Mouse (Mus musculus) liver, embryonic 16.5 days (tissue): ENCODE data around the gene Kcnk10. TPM values are rescaled to one million over a fixed set of nuclear protein-coding genes. Genes with fewer than 3 reads are reported as not detected.

Source experiments
- ATAC-seq: fragments of 200-750 bp; cut with Nextera tagmentation; 2 replicates; pipeline ENCODE4 v1.8.0; 2017; ENCODE audit warnings: low read depth, mild to moderate bottlenecking, moderate number of reproducible peaks, moderate library complexity
- H3K27ac ChIP-seq: fragments of 300-500 bp; sonication (generic); 2 replicates; pipeline ENCODE4 v1.5.1; 2014; ENCODE audit warnings: mild to moderate bottlenecking, low read length
- H3K27me3 ChIP-seq: fragments of 300-500 bp; sonication (generic); 2 replicates; pipeline ENCODE4 v1.6.1; 2014; ENCODE audit warnings: low read depth, low read length, mixed read lengths; ENCODE audit not compliant: control insufficient read depth, insufficient read depth
- H3K36me3 ChIP-seq: fragments of 300-500 bp; sonication (generic); 2 replicates; pipeline ENCODE4 v1.6.1; 2014; ENCODE audit warnings: mild to moderate bottlenecking; ENCODE audit not compliant: control insufficient read depth, insufficient read depth
- H3K4me1 ChIP-seq: fragments of 300-500 bp; sonication (generic); 2 replicates; pipeline ENCODE4 v1.6.1; 2014; ENCODE audit warnings: low read depth, low read length, mixed read lengths; ENCODE audit not compliant: control insufficient read depth
- H3K4me2 ChIP-seq: fragments of 300-500 bp; sonication (generic); 2 replicates; pipeline ENCODE4 v1.6.1; 2014; ENCODE audit warnings: low read depth, low read length, mixed read lengths
- H3K4me3 ChIP-seq: fragments of 300-500 bp; sonication (generic); 2 replicates; pipeline ENCODE4 v1.5.1; 2014; ENCODE audit warnings: low read depth, mild to moderate bottlenecking, low read length
- H3K9ac ChIP-seq: fragments of 300-500 bp; sonication (generic); 2 replicates; pipeline ENCODE4 v1.6.1; 2014; ENCODE audit warnings: low read depth, low read length
- H3K9me3 ChIP-seq: fragments of 300-500 bp; sonication (generic); replicated peaks from 2 replicates; pipeline ENCODE4 v1.6.1; 2016; ENCODE audit warnings: low read length; ENCODE audit not compliant: control insufficient read depth
- WGBS: fragments of 180-500 bp; shearing (Covaris S2); extraction: QIAGEN DNeasy Blood & Tissue Kit; methylation state at CpG from one replicate; pipeline ENCODE4 v1.1.7; 2014; ENCODE audit not compliant: insufficient replicate concordance; 5-methylcytosine and 5-hydroxymethylcytosine counted together
- polyA plus RNA-seq: library from polyadenylated mRNA; unstranded; fragments of >200 nt; fragmentation: Nextera tagmentation; extraction: Ambion mirVana; gene quantifications from 2 replicates; pipeline ENCODE4 v1.2.1, GENCODE M21; 2015

Kcnk10 gene
- polyA plus RNA-seq, 1 experiment from 2014 or later, result not detected

- Histone ChIP-seq H3K36me3 (no peaks in the 10 kb centered on the region), H3K9ac (no peak overlapping the region), H3K4me1 (no peaks in the 10 kb centered on the region), H3K4me2 (peak overlapping the region; percentile 59), H3K27ac (no peak overlapping the region), H3K4me3 (peak overlapping the region; percentile 50), H3K9me3 (no peaks in the 10 kb centered on the region), H3K27me3 (peaks cover 58% of the 10 kb centered on the region)
- 0 out of 2 replicates have a peak, but pooled peaks have one; percentile 9 for ATAC-seq
- whole genome bisulfite sequencing, result under 1% methylated on average over 83 of the region's 84 CpGs
Observed at GRCm38 (mm10) chr12:98574353-98575194, 3.5 kb downstream of the Kcnk10 start.

DNA sequence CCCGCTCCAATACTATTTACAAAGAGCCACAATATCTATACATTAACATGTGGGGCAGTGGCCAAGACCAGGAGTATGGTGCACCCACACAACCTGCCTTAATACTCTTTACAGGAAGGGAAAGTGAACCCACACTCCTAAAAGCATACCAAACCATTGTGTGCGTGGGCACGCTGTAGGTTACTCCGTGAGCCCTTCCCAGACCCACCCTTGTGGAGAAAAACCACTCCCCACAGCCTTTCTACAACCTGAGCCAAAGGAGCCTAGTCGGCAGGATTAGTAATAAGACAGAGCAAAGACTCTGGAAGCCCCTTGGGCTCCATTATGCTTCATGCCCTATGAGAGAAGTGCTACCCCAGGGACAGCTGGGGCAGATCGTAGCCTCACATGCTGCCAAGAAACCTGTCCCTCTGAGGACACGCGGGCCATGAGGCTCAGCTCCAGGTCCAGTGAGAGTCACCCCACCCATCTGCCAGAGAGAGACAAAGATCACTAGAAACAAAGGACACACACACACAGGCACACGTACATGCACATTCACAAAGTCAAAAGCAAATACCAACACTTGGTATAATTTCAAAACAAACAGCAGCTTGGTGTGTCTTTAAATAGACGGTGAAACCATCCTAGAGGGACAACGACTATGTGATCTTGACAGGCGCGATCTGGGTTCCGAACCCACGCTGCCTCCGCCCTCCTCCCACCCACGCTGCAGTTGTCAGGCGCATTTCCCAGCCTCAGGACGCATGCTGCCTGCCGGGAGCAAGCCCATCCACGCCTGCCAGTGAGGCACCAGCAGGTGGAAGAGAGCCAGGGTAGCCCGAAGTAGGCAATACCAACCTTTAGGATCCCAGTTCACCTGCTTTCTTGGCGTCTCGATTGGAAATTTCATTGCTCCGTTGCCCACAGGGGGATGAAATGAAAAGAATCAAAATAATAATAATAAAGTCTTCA, 4.5 kb downstream of the Kcnk10 start:
- H3K36me3 ChIP-seq, result no peaks in the 10 kb centered on the region
- H3K4me3 ChIP-seq, result no peak overlapping the region
- no peak for ATAC-seq
- H3K9ac ChIP-seq, result no peak overlapping the region
- no peaks in the 10 kb centered on the region for H3K9me3 ChIP-seq
- H3K4me1 ChIP-seq, result no peaks in the 10 kb centered on the region
- H3K4me2 ChIP-seq, result no peak overlapping the region
- no peak overlapping the region for H3K27ac ChIP-seq
- WGBS, result 19% methylated on average over 25 of the region's 25 CpGs
- H3K27me3 ChIP-seq, result peaks cover 55% of the 10 kb centered on the region

- no peaks in the 10 kb centered on the region for H3K9me3 ChIP-seq
- no peak for ATAC-seq
- no peak overlapping the region for H3K4me2 ChIP-seq
- no peaks in the 10 kb centered on the region for H3K4me1 ChIP-seq
- H3K9ac ChIP-seq, result no peak overlapping the region
- no peak overlapping the region for H3K4me3 ChIP-seq
- no peak overlapping the region for H3K27ac ChIP-seq
- WGBS, result 27% methylated on average over 8 of the region's 8 CpGs
- H3K27me3 ChIP-seq, result peaks cover 44% of the 10 kb centered on the region
- H3K36me3 ChIP-seq, result no peaks in the 10 kb centered on the region
Observed at GRCm38 (mm10) chr12:98571896-98572680, 6.0 kb downstream of the Kcnk10 start.

GRCm38 (mm10) chr12:98569380-98569779, 8.7 kb downstream of the Kcnk10 start:
- H3K27ac ChIP-seq, result no peak overlapping the region
- 32% methylated on average over 6 of the region's 6 CpGs for whole genome bisulfite sequencing
- H3K4me2 ChIP-seq, result no peak overlapping the region
- no peaks in the 10 kb centered on the region for H3K9me3 ChIP-seq
- ATAC-seq, result no peak
- no peak overlapping the region for H3K9ac ChIP-seq
- H3K4me3 ChIP-seq, result no peak overlapping the region
- H3K27me3 ChIP-seq, result peaks cover 17% of the 10 kb centered on the region
- no peaks in the 10 kb centered on the region for H3K36me3 ChIP-seq
- H3K4me1 ChIP-seq, result no peaks in the 10 kb centered on the region

DNA sequence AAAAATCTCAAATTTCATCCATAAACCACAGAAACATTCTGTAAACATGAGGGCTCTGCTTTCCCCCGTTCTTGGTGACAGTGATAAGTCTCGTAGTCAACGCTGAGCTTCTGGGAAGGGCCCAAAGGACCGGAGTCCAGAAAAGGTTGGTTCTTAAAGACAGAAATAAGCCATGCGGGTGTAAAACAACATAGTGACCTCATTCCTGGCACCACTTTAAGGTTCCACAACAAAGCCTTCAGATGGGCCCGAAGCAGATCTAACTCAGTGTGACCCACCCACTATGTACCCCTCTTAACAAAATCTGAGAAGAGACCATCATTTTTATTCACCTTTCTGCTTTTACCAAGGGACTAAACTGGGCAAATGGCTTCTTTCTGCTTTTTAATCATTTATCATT, 10.2 kb downstream of the Kcnk10 start:
- Histone ChIP-seq H3K27me3 (peaks cover 5% of the 10 kb centered on the region), H3K9me3 (no peaks in the 10 kb centered on the region), H3K9ac (no peak overlapping the region), H3K4me1 (no peaks in the 10 kb centered on the region), H3K36me3 (no peaks in the 10 kb centered on the region), H3K27ac (no peak overlapping the region), H3K4me2 (no peak overlapping the region), H3K4me3 (no peak overlapping the region)
- no peak for ATAC-seq
- 71% methylated on average over 6 of the region's 6 CpGs for WGBS

DNA sequence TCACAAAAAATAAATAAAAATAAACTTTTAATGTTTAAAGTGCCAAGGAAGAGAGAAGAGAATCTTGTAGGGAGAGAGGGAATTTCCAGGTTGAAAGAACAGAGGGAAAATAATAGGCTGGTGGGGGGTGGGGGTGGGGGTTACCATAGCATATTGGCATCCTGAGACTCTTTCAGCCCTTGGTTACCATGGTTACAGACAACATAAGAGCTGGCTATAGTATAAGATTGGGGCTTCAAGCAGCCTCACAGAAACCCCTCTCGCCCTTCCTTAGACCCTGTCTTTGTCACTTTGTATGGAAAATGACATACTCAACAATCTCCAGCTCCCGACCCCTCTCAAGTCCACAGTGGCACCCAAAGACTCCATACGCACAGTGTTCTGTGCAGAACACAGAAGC, 13.7 kb downstream of the Kcnk10 start:
- Histone ChIP-seq H3K4me3 (no peak overlapping the region), H3K27me3 (no peaks in the 10 kb centered on the region), H3K9ac (no peak overlapping the region), H3K4me1 (no peaks in the 10 kb centered on the region), H3K9me3 (no peaks in the 10 kb centered on the region), H3K4me2 (no peak overlapping the region), H3K36me3 (no peaks in the 10 kb centered on the region), H3K27ac (no peak overlapping the region)
- whole genome bisulfite sequencing, result 63% methylated on average over 3 of the region's 3 CpGs
- no peak for ATAC-seq

- no peak overlapping the region for H3K4me2 ChIP-seq
- H3K9me3 ChIP-seq, result no peaks in the 10 kb centered on the region
- ATAC-seq, result no peak
- no peak overlapping the region for H3K4me3 ChIP-seq
- H3K4me1 ChIP-seq, result no peaks in the 10 kb centered on the region
- WGBS, result 73% methylated on average over 4 of the region's 4 CpGs
- no peaks in the 10 kb centered on the region for H3K27me3 ChIP-seq
- no peaks in the 10 kb centered on the region for H3K36me3 ChIP-seq
- H3K27ac ChIP-seq, result no peak overlapping the region
- no peak overlapping the region for H3K9ac ChIP-seq
Observed at GRCm38 (mm10) chr12:98563261-98563660, 14.8 kb downstream of the Kcnk10 start.

GRCm38 (mm10) chr12:98562341-98562977, 15.7 kb downstream of the Kcnk10 start:
- H3K27ac ChIP-seq, result no peak overlapping the region
- no peaks in the 10 kb centered on the region for H3K27me3 ChIP-seq
- H3K4me3 ChIP-seq, result no peak overlapping the region
- H3K4me1 ChIP-seq, result no peaks in the 10 kb centered on the region
- H3K4me2 ChIP-seq, result no peak overlapping the region
- H3K36me3 ChIP-seq, result no peaks in the 10 kb centered on the region
- no peak overlapping the region for H3K9ac ChIP-seq
- no peak for ATAC-seq
- whole genome bisulfite sequencing, result 79% methylated on average over 13 of the region's 13 CpGs
- H3K9me3 ChIP-seq, result no peaks in the 10 kb centered on the region
